Mouse (Mus musculus): ENCODE measurements around the gene Ino80e. TPM values are rescaled to one million over a fixed set of nuclear protein-coding genes. Genes with fewer than 3 reads are reported as not detected.
"Not testable (repeated sequence)": the region's sequence is repeated elsewhere in the genome, so short reads cannot be mapped to it uniquely, and the experiment has no call there.

Gene Ino80e
- 106 and 136 TPM in 2 replicates for total RNA-seq (2014; fragmentation: Nextera tagmentation)
- 50.7 and 60.3 TPM in 2 replicates for total RNA-seq (2017)
- 893 and 1,187 TPM in 2 replicates for polyA plus RNA-seq (2012)

DNA sequence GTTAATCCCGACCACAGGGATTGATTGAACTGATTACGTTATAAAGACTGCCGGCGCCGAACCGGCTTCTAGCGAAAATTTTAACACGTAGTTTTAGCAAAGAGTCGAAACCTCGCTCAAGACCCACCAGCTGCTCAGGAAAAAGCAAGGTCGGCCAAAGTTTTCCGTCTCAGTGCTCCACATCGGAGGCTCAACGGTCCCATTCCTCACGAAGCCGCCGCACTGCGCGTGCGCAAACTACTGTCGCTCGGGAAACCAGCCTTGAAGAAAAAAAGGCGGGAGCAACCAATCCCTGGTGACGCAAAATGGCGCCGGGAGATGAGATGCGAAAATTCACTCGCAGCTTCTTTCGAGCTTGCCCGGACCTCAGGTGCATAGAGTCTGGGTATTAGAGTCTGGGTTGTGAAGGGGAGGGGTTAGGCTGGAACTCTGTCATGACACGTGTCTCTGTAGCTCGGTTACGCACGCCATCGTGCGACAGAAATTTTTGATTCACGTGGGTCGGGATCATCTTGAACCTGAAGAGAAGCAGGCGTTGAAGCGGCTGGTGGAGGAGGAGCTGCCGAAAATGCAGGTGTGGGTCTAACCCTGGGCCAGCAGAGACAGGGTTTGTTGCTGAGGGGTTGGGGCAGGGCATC lies at the start of gene Ino80e:
TSS of gene Ino80e (minus strand) at position 231 of the 638 bp plus-strand sequence.
- peaks cover 75% of the 10 kb centered on the region for H3K4me1 ChIP-seq (ENCODE audit: insufficient read depth, low read depth, low read length)
- H3K4me3 ChIP-seq (ENCODE audit: low read depth, low read length) = peak within 1 kb of the TSS; percentile 75
- peaks cover 84% of the 10 kb centered on the region for H3K36me3 ChIP-seq (replicated peaks)
- no peaks in the 10 kb centered on the region for H3K27me3 ChIP-seq (ENCODE audit: insufficient read depth, low read length)
- TF ChIP-seq TAL1 (conservative IDR thresholded peaks at IDR 0.05; ENCODE audit: low read depth, low read length) (no peak), CTCF (IDR thresholded peaks at IDR 0.05; ENCODE audit: low read depth, low read length) (no peak), GATA1 (IDR thresholded peaks at IDR 0.05; ENCODE audit: borderline replicate concordance, low read length) (no peak), POLR2AphosphoS5 (IDR thresholded peaks at IDR 0.05; ENCODE audit: insufficient replicate concordance, low read depth, low read length) (no peak; the same call in 1 of the 2 replicates)
- H3K9me3 ChIP-seq (replicated peaks) = 0 out of 2 replicates have a peak, but pooled peaks cover 3% of the 10 kb centered on the region
- DNase-seq (ENCODE audit: low spot score) (peak; percentile 84), ATAC-seq (ENCODE audit: extremely low read depth, insufficient number of reproducible peaks, low FRiP score, poor library complexity, severe bottlenecking) (peak; percentile 17; the same call in 1 of the 2 replicates)

DNA sequence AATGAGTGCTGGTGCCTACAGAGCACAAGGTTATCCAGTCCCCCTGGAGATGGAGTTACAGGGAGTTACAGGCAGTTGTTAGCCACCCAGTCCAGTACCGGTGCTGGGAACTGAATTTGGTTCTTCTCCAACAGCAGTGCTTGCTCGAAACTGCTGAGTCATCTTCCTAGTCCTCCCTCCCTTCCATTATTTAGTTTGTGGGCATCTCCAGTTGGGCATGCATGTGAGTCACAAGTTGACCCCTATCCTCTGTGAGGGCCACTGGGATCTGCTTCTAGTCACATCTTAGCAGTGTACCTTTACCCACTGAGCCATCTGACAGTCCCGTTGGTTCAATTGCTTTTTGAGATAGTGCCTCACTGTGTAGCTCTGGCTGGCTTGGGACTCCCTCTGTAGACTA lies 43.4 kb upstream of the Ino80e start:
- ATAC-seq (ENCODE audit: extremely low read depth, insufficient number of reproducible peaks, low FRiP score, poor library complexity, severe bottlenecking) (no peak), DNase-seq (ENCODE audit: low spot score) (no peak)
- no peak overlapping the region for H3K4me3 ChIP-seq (ENCODE audit: low read depth, low read length)
- H3K4me1 ChIP-seq (ENCODE audit: insufficient read depth, low read depth, low read length) = peaks cover 11% of the 10 kb centered on the region
- H3K27me3 ChIP-seq (ENCODE audit: insufficient read depth, low read length) = peaks cover 4% of the 10 kb centered on the region; the same call in 1 of the 2 replicates
- no peaks in the 10 kb centered on the region for H3K36me3 ChIP-seq (replicated peaks)
- H3K9me3 ChIP-seq (replicated peaks) = no peaks in the 10 kb centered on the region
- TF ChIP-seq POLR2AphosphoS5 (IDR thresholded peaks at IDR 0.05; ENCODE audit: insufficient replicate concordance, low read depth, low read length) = no peak
- TF ChIP-seq GATA2 (IDR thresholded peaks at IDR 0.05; ENCODE audit: borderline replicate concordance, low read depth, low read length) = no peak
- no peak for TF ChIP-seq GATA1 (IDR thresholded peaks at IDR 0.05; ENCODE audit: borderline replicate concordance, low read length)
- no peak for TF ChIP-seq TAL1 (conservative IDR thresholded peaks at IDR 0.05; ENCODE audit: low read depth, low read length)
- no peak for TF ChIP-seq CTCF (IDR thresholded peaks at IDR 0.05; ENCODE audit: low read depth, low read length)

DNA sequence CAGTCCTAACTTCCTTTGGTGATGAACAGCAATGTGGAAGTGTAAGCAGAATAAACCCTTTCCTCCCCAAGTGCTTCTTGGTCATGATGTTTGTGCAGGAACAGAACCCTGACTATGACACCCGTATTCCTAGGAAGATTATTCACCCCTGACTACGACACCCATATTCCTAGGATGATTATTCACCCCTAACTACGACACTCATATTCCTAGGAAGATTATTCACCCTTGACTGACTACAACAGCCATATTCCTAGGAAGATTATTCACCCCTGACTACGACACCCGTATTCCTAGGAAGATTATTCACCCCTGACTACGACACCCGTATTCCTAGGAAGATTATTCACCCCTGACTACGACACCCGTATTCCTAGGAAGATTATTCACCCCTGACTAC lies 37.6 kb upstream of the Ino80e start:
- not testable (repeated sequence) for ATAC-seq (ENCODE audit: extremely low read depth, insufficient number of reproducible peaks, low FRiP score, poor library complexity, severe bottlenecking)
- H3K4me1 ChIP-seq (ENCODE audit: insufficient read depth, low read depth, low read length) = peaks cover 29% of the 10 kb centered on the region

DNA sequence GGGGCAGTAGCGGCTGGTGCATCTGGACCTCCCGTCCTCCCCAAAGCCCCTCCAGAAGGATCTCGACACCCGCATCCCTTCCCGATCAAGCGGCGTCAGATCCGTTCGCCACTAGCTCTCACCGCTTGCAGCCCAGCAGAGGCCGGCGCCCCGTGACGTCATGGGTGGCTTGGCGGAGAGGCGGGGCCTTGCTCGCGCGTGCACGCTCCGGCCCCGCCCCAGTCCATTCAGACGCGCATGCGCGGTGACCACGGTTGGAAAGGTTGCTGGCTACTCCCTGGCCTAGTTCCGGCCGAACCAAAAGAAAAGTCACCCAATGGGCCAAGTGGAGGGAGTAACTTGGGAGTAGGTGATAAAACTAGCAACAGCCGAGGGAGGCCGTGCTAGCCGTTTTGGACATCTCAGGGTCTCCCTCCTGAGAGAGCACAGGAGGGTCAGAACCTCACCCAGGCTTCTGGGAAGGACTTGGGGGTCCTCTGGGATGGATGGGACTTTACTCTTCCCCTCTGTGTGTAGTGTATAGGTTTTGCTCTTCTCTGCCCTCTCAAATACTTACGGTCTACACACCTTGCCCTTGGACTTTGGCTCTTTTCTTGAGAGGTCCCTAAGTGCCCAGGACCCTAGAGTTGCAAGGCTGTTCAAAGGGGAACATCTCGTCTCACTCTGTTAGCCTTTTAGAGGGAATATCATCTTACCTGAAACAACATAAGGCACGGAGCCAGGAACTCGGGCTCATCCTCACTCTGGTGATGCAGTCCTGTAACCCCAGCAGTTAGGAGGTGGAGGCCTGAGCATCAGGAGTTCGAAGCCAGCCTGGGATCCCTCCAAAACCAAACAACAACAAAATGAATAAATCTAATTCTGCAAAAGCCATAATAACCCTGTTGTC lies 36.2 kb upstream of the Ino80e start:
- H3K4me1 ChIP-seq (ENCODE audit: insufficient read depth, low read depth, low read length) = peaks cover 33% of the 10 kb centered on the region
- DNase-seq (ENCODE audit: low spot score) (peak; percentile 76), ATAC-seq (ENCODE audit: extremely low read depth, insufficient number of reproducible peaks, low FRiP score, poor library complexity, severe bottlenecking) (peak; percentile 79)
- H3K27me3 ChIP-seq (ENCODE audit: insufficient read depth, low read length) = peaks cover 4% of the 10 kb centered on the region; the same call in 1 of the 2 replicates
- TF ChIP-seq CTCF (IDR thresholded peaks at IDR 0.05; ENCODE audit: low read depth, low read length) = no peak
- no peak for TF ChIP-seq POLR2AphosphoS5 (IDR thresholded peaks at IDR 0.05; ENCODE audit: insufficient replicate concordance, low read depth, low read length)
- TF ChIP-seq TAL1 (conservative IDR thresholded peaks at IDR 0.05; ENCODE audit: low read depth, low read length) = no peak
- no peak for TF ChIP-seq GATA2 (IDR thresholded peaks at IDR 0.05; ENCODE audit: borderline replicate concordance, low read depth, low read length)
- TF ChIP-seq GATA1 (IDR thresholded peaks at IDR 0.05; ENCODE audit: borderline replicate concordance, low read length) = no peak
- peak overlapping the region; percentile 86 for H3K4me3 ChIP-seq (ENCODE audit: low read depth, low read length)
- no peaks in the 10 kb centered on the region for H3K9me3 ChIP-seq (replicated peaks)
- peaks cover 28% of the 10 kb centered on the region for H3K36me3 ChIP-seq (replicated peaks)

More for the DNA sequence above, 37.6 kb upstream of the Ino80e start:
- peaks cover 15% of the 10 kb centered on the region for H3K36me3 ChIP-seq (replicated peaks)
- H3K9me3 ChIP-seq (replicated peaks); DNase-seq (ENCODE audit: low spot score); H3K4me3 ChIP-seq (ENCODE audit: low read depth, low read length); H3K27me3 ChIP-seq (ENCODE audit: insufficient read depth, low read length): not testable (repeated sequence)

DNA sequence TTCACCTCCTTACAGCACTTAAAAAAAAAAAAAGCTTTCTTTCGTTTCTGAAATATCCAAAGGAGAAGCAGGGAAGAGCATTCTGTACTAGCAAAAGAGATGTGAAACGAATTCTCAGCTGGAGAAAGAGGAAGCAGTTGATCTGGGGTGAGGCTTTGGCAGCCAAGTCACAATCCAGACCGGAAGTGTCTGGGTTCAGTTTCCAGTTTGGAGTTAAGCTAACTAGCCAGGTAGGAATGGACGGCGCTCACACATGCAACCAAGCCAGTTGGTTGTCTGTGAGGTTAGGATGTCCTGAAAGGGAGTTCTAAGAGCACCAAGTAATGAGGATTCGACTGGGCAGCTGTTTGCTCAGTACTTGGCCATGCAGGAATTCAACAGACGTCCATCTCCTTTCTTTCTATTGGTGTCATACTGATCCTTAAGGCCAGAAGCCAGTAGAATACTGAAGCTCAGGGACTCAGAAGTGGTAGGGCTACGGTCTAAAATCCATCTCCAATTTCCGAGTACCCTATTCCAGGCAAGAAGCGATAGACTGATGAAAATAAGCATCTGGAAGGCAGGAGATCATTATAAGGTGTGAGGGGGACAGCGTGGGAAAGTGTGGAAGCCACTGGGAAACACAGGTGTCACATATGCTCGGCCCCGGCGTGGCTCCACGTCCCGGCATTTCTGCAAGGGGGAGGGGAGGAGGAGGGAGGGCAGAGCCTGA lies 35.4 kb upstream of the Ino80e start:
- H3K36me3 ChIP-seq (replicated peaks) = peaks cover 36% of the 10 kb centered on the region
- no peaks in the 10 kb centered on the region for H3K9me3 ChIP-seq (replicated peaks)
- H3K4me3 ChIP-seq (ENCODE audit: low read depth, low read length) = peak overlapping the region; percentile 86
- H3K27me3 ChIP-seq (ENCODE audit: insufficient read depth, low read length) = peaks cover 2% of the 10 kb centered on the region; the same call in 1 of the 2 replicates
- H3K4me1 ChIP-seq (ENCODE audit: insufficient read depth, low read depth, low read length) = peaks cover 36% of the 10 kb centered on the region
- peak; percentile 66 for DNase-seq (ENCODE audit: low spot score)
- TF ChIP-seq GATA1 (IDR thresholded peaks at IDR 0.05; ENCODE audit: borderline replicate concordance, low read length) (no peak), TAL1 (conservative IDR thresholded peaks at IDR 0.05; ENCODE audit: low read depth, low read length) (no peak), CTCF (IDR thresholded peaks at IDR 0.05; ENCODE audit: low read depth, low read length) (no peak), GATA2 (IDR thresholded peaks at IDR 0.05; ENCODE audit: borderline replicate concordance, low read depth, low read length) (no peak), POLR2AphosphoS5 (IDR thresholded peaks at IDR 0.05; ENCODE audit: insufficient replicate concordance, low read depth, low read length) (no peak)
- ATAC-seq (ENCODE audit: extremely low read depth, insufficient number of reproducible peaks, low FRiP score, poor library complexity, severe bottlenecking) = peak; percentile 36; the same call in 1 of the 2 replicates

DNA sequence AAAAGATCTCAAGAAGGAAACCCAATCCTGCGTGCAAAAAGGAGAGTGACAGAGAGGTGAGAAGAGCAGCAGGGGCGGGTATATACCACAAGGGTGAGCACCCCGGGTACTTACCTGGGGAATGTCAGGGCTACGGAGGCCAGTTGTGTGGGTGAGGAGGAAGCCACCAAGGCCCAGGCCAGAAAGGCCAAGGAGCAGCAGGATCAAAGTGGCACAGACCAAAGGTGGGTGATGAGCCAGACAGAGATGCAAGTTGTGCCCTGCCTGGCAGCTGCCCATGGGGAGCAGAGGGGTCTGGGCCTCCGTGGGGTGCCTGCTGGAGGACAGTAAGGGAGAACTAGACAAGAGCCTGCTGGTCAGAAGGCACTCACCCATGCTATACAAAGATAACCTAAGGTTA lies 34.7 kb upstream of the Ino80e start:
- no peak for DNase-seq (ENCODE audit: low spot score)
- Histone ChIP-seq H3K9me3 (replicated peaks) (no peaks in the 10 kb centered on the region), H3K4me3 (ENCODE audit: low read depth, low read length) (peak overlapping the region; percentile 62; the same call in 1 of the 2 replicates), H3K4me1 (ENCODE audit: insufficient read depth, low read depth, low read length) (peaks cover 36% of the 10 kb centered on the region), H3K36me3 (replicated peaks) (peaks cover 41% of the 10 kb centered on the region), H3K27me3 (ENCODE audit: insufficient read depth, low read length) (no peaks in the 10 kb centered on the region)
- TF ChIP-seq GATA2 (IDR thresholded peaks at IDR 0.05; ENCODE audit: borderline replicate concordance, low read depth, low read length) (no peak), POLR2AphosphoS5 (IDR thresholded peaks at IDR 0.05; ENCODE audit: insufficient replicate concordance, low read depth, low read length) (no peak), CTCF (IDR thresholded peaks at IDR 0.05; ENCODE audit: low read depth, low read length) (no peak), GATA1 (IDR thresholded peaks at IDR 0.05; ENCODE audit: borderline replicate concordance, low read length) (no peak)
- ATAC-seq (ENCODE audit: extremely low read depth, insufficient number of reproducible peaks, low FRiP score, poor library complexity, severe bottlenecking) = no peak

Measured in G1E (cell line).